Mouse (Mus musculus) lung, adult 2 months (tissue): ENCODE data around the gene Polk.

Experiments used
- CTCF ChIP-seq: fragments of 200-500 bp; IDR thresholded peaks from 2 replicates; pipeline ENCODE4 v1.5.1; 2011; ENCODE audit warnings: mild to moderate bottlenecking, low read length, control low read depth; ENCODE audit not compliant: insufficient read depth
- POLR2A ChIP-seq: fragments of 200-500 bp; IDR thresholded peaks from 2 replicates; pipeline ENCODE4 v1.6.1; 2011; ENCODE audit warnings: low read depth, mild to moderate bottlenecking, control low read depth, low read length, borderline replicate concordance; ENCODE audit errors: extremely low read depth

DNA sequence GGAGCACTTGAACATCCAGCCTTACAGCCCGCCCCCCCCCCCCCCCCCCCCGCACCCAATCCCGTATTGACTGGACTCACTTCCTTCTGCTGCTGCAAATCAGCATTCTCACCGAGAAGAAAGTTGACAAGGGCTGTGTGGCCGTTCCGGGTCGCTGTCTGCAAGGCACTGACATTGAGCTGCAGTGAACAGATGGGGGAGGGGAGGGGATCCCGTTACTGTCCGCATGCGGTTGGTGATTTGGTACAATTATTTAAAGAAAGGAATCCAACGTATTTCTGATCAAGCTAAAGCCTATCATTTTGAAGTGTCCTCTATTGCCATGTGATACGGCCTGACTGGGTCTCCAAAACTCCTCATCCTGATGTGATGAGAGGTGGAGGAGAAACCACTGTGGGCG lies 106.6 kb downstream of the Polk start:
- TF ChIP-seq POLR2A (no peak), CTCF (no peak)
